8 mouse cellular contexts compared by ENCODE assay signal in the genomic region with DNA sequence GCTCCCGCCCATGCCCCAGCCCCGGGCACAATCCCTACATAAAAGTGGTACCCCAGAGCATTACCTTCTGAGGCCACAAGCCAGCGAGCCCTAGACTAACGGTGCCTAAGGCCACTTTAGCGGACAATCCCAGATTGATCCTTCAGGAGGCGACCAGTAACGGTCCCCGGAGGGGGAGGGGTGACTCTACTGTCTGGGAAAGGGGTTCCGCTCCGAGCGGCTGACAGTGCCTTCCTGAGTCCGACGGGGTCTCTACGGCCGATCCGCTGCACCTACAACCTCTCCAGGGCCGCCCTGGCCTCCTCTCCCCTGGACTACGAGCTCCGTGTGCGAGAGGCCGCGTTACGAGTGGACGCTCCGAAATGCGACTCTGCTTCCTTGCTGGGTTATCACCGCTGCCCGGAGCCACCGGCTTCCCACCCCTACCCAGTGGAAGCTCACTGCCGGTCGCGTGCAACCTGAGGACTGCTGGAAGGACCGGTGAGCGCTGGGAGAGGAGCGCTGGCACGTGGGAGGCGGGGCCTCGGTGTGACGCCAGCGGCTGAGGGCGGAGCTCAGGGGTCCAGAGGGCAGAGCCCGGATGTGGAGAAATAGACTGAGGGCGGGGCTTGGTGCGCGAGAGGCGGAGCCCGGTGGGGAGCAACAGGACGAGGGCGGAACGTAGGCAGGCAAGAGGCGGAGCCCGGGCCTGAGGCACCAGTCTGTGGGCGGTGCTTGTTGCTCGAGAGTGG. TPM values are rescaled to one million over a fixed set of nuclear protein-coding genes. Genes with fewer than 3 reads are reported as not detected.
DNase-seq lines count a peak whose midpoint lies in the region; ATAC-seq and TF ChIP-seq lines count a peak whose summit lies in the region.

No protein-coding gene starts in this region.

- H3K4me3 ChIP-seq in E14TG2a.4 (replicated peaks; ENCODE audit: low read length) = peak overlapping the region; percentile 92
- peak overlapping the region; percentile 59 for H3K4me3 ChIP-seq in forebrain, embryonic 12.5 days (replicated peaks)
- peak overlapping the region; percentile 55 for H3K4me3 ChIP-seq in heart, postnatal 0 days (ENCODE audit: low read depth, low read length)
- H3K4me3 ChIP-seq in liver, embryonic 16.5 days (ENCODE audit: low read depth, low read length) = peak overlapping the region; percentile 58
- H3K4me3 ChIP-seq in neural tube, embryonic 13.5 days = peak overlapping the region; percentile 56
- H3K4me3 ChIP-seq in testis, adult 2 months (ENCODE audit: control insufficient read depth, low read depth, low read length) = peak overlapping the region; percentile 98

- peak overlapping the region; percentile 87 for H3K4me2 ChIP-seq in forebrain, embryonic 12.5 days
- peak overlapping the region; percentile 77 for H3K4me2 ChIP-seq in heart, postnatal 0 days (ENCODE audit: low read depth, low read length)
- peak overlapping the region; percentile 91 for H3K4me2 ChIP-seq in liver, embryonic 16.5 days (ENCODE audit: low read depth, low read length)
- peak overlapping the region; percentile 80 for H3K4me2 ChIP-seq in neural tube, embryonic 13.5 days

- H3K27me3 ChIP-seq in E14TG2a.4 (ENCODE audit: insufficient read depth, low read length) = no peaks in the 10 kb centered on the region; the same call in 1 of the 2 replicates
- no peaks in the 10 kb centered on the region for H3K27me3 ChIP-seq in forebrain, embryonic 12.5 days
- no peaks in the 10 kb centered on the region for H3K27me3 ChIP-seq in heart, postnatal 0 days (ENCODE audit: control insufficient read depth, insufficient read depth, low read length)
- H3K27me3 ChIP-seq in liver, embryonic 16.5 days (ENCODE audit: control insufficient read depth, insufficient read depth, low read depth, low read length) = no peaks in the 10 kb centered on the region
- H3K27me3 ChIP-seq in neural tube, embryonic 13.5 days = no peaks in the 10 kb centered on the region
- no peaks in the 10 kb centered on the region for H3K27me3 ChIP-seq in testis, adult 2 months (ENCODE audit: control insufficient read depth, insufficient read depth, low read length)

- 0 out of 2 replicates have a peak overlapping the region, but pooled peaks have one; percentile 42 for H3K27ac ChIP-seq in forebrain, embryonic 12.5 days
- peak overlapping the region; percentile 60 for H3K27ac ChIP-seq in heart, postnatal 0 days (ENCODE audit: low read depth)
- H3K27ac ChIP-seq in liver, embryonic 16.5 days (ENCODE audit: low read length) = no peak overlapping the region
- 0 out of 2 replicates have a peak overlapping the region, but pooled peaks have one; percentile 20 for H3K27ac ChIP-seq in neural tube, embryonic 13.5 days (replicated peaks)
- peak overlapping the region; percentile 98 for H3K27ac ChIP-seq in testis, adult 2 months (ENCODE audit: control insufficient read depth, insufficient read depth, low read depth, low read length)

- no peak for TF ChIP-seq CTCF in E14TG2a.4 (conservative IDR thresholded peaks at IDR 0.05; ENCODE audit: low read length)
- TF ChIP-seq CTCF in heart, postnatal 0 days (IDR thresholded peaks at IDR 0.05; ENCODE audit: low read depth) = no peak
- no peak for TF ChIP-seq CTCF in testis, adult 2 months (IDR thresholded peaks at IDR 0.05; ENCODE audit: control insufficient read depth, insufficient read depth, insufficient replicate concordance, low read depth, low read length)

- WGBS in forebrain, embryonic 12.5 days = under 1% methylated on average over 54 of the region's 54 CpGs
- under 1% methylated on average over 54 of the region's 54 CpGs for WGBS in heart, postnatal 0 days
- WGBS in liver, embryonic 16.5 days (ENCODE audit: insufficient replicate concordance) = under 1% methylated on average over 54 of the region's 54 CpGs
- under 1% methylated on average over 54 of the region's 54 CpGs for WGBS in neural tube, embryonic 13.5 days

- H3K9me3 ChIP-seq in E14TG2a.4 (ENCODE audit: low read length) = no peaks in the 10 kb centered on the region
- H3K9me3 ChIP-seq in forebrain, embryonic 12.5 days = no peaks in the 10 kb centered on the region
- H3K9me3 ChIP-seq in heart, postnatal 0 days (replicated peaks; ENCODE audit: control insufficient read depth, low read length) = no peaks in the 10 kb centered on the region
- no peaks in the 10 kb centered on the region for H3K9me3 ChIP-seq in liver, embryonic 16.5 days (replicated peaks; ENCODE audit: control insufficient read depth, low read length)
- no peaks in the 10 kb centered on the region for H3K9me3 ChIP-seq in neural tube, embryonic 13.5 days

- TF ChIP-seq POLR2A in testis, adult 2 months (IDR thresholded peaks at IDR 0.05; ENCODE audit: control insufficient read depth, low read depth, low read length) = peak; percentile 99

- no peaks in the 10 kb centered on the region for H3K36me3 ChIP-seq in E14TG2a.4 (ENCODE audit: insufficient read depth, low read length)
- no peaks in the 10 kb centered on the region for H3K36me3 ChIP-seq in forebrain, embryonic 12.5 days (replicated peaks)
- H3K36me3 ChIP-seq in heart, postnatal 0 days (replicated peaks; ENCODE audit: control insufficient read depth, insufficient read depth, low read length) = no peaks in the 10 kb centered on the region
- H3K36me3 ChIP-seq in liver, embryonic 16.5 days (ENCODE audit: control insufficient read depth, insufficient read depth) = no peaks in the 10 kb centered on the region
- no peaks in the 10 kb centered on the region for H3K36me3 ChIP-seq in neural tube, embryonic 13.5 days
- no peaks in the 10 kb centered on the region; the same call in 1 of the 2 replicates for H3K36me3 ChIP-seq in testis, adult 2 months (ENCODE audit: control insufficient read depth, insufficient read depth, low read length)

- peak; percentile 99 for ATAC-seq in forebrain, embryonic 12.5 days (ENCODE audit: low FRiP score)
- peak; percentile 100 for ATAC-seq in heart, postnatal 0 days (ENCODE audit: insufficient read depth, low read depth)
- peak; percentile 96 for ATAC-seq in liver, embryonic 16.5 days (ENCODE audit: low read depth)
- peak; percentile 98 for ATAC-seq in neural tube, embryonic 13.5 days (ENCODE audit: low read depth)

- TF ChIP-seq EP300 in heart, postnatal 0 days (IDR thresholded peaks at IDR 0.05; ENCODE audit: low read depth) = no peak

- peak overlapping the region; percentile 61 for H3K9ac ChIP-seq in forebrain, embryonic 12.5 days
- 0 out of 2 replicates have a peak overlapping the region, but pooled peaks have one; percentile 37 for H3K9ac ChIP-seq in heart, postnatal 0 days (replicated peaks; ENCODE audit: low read depth, low read length)
- peak overlapping the region; percentile 53 for H3K9ac ChIP-seq in liver, embryonic 16.5 days (ENCODE audit: low read depth, low read length)
- peak overlapping the region; percentile 74 for H3K9ac ChIP-seq in neural tube, embryonic 13.5 days

- H3K4me1 ChIP-seq in E14TG2a.4 (replicated peaks; ENCODE audit: low read depth, low read length) = peaks cover 9% of the 10 kb centered on the region; the same call in 1 of the 2 replicates
- H3K4me1 ChIP-seq in forebrain, embryonic 12.5 days = peaks cover 8% of the 10 kb centered on the region; the same call in 1 of the 2 replicates
- H3K4me1 ChIP-seq in heart, postnatal 0 days (ENCODE audit: control insufficient read depth, insufficient read depth) = peaks cover 5% of the 10 kb centered on the region; the same call in 1 of the 2 replicates
- H3K4me1 ChIP-seq in liver, embryonic 16.5 days (ENCODE audit: control insufficient read depth, low read depth, low read length) = peaks cover 6% of the 10 kb centered on the region; the same call in 1 of the 2 replicates
- H3K4me1 ChIP-seq in neural tube, embryonic 13.5 days (replicated peaks) = peaks cover 10% of the 10 kb centered on the region
- peaks cover 4% of the 10 kb centered on the region for H3K4me1 ChIP-seq in testis, adult 2 months (ENCODE audit: control insufficient read depth, insufficient read depth, low read length)

- peak; percentile 94 for DNase-seq in c-Kit-positive CD71-positive TER-119-positive erythroid progenitor cells, embryonic 14.5 days (ENCODE audit: low spot score)
- peak; percentile 99 for DNase-seq in heart, postnatal 0 days (ENCODE audit: low spot score)
- DNase-seq in kidney, postnatal 4 days = peak; percentile 100

RNA-seq across cellular contexts. Expression of gene Tspan9, which starts 56.9 kb away (rescaled TPM):
- 30.1 and 34.5 TPM in 2 replicates for polyA plus RNA-seq in forebrain, embryonic 12.5 days (2016; fragmentation: Nextera tagmentation; extraction: Ambion mirVana)
- 332 and 368 TPM in 2 replicates for total RNA-seq in heart, postnatal 0 days (2014; rRNA removed; ENCODE audit: low replicate concordance)
- 84.7 and 105 TPM in 2 replicates for polyA plus RNA-seq in heart, postnatal 0 days (2015; fragmentation: Nextera tagmentation; extraction: Ambion mirVana)
- polyA plus RNA-seq in liver, embryonic 16.5 days (2015; fragmentation: Nextera tagmentation; extraction: Ambion mirVana) = 23.3 and 25.8 TPM in 2 replicates
- 38.5 and 43.5 TPM in 2 replicates for polyA plus RNA-seq in neural tube, embryonic 13.5 days (2015; fragmentation: Nextera tagmentation; extraction: Ambion mirVana)
- polyA plus RNA-seq in testis, adult 2 months (2012; rRNA removed) = 3.5 and 4.3 TPM in 2 replicates
